Mouse (Mus musculus): Measurements from ENCODE around the gene Vip. TPM values are rescaled to one million over a fixed set of nuclear protein-coding genes. Genes with fewer than 3 reads are reported as not detected.

The Vip gene
- polyA plus RNA-seq (2014; fragmentation: Nextera tagmentation; extraction: Ambion mirVana) = 0.45 and 0.65 TPM in 2 replicates

DNA sequence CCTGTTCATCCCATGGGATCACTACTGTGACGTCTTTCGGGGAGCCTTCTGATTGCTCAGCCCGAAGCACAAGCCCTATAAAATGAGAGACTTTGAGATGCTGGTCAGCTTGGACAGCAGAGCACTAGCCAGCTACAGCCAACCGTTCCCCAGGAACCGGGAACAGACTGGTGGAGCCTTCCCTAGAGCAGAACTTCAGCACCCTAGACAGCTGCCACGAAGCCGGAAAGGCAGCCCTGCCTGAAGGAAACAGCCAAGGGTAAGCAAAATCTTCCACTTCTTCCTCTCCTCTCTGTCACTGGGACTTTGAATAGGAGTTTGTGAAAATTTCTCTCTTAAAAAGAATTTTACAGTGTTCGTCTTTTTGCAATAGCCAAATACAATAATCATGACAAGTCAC is at the start of gene Vip:
Gene Vip, plus strand, starts transcription at position 107 of the 400 bp plus-strand sequence.
- Histone ChIP-seq H3K27ac (ENCODE audit: low read depth, low read length) (no peak within 1 kb of the TSS), H3K4me1 (ENCODE audit: control insufficient read depth, insufficient read depth, low read length) (no peaks in the 10 kb centered on the region), H3K27me3 (ENCODE audit: control insufficient read depth, insufficient read depth, low read length) (no peaks in the 10 kb centered on the region), H3K36me3 (ENCODE audit: control insufficient read depth, insufficient read depth, low read length) (no peaks in the 10 kb centered on the region), H3K4me3 (ENCODE audit: low read depth, low read length) (no peak within 1 kb of the TSS), H3K4me2 (no peak within 1 kb of the TSS), H3K9ac (ENCODE audit: low read length) (no peak within 1 kb of the TSS), H3K9me3 (ENCODE audit: control insufficient read depth, low read length) (no peaks in the 10 kb centered on the region)
- WGBS = 33% methylated on average over 8 of the region's 8 CpGs
- DNase-seq (ENCODE audit: low spot score, missing footprints) = no peak
- ATAC-seq (ENCODE audit: low FRiP score) = no peak

GRCm38 (mm10) chr10:5591061-5591460 is 48.0 kb upstream of the Vip start:
- no peak for ATAC-seq (ENCODE audit: low FRiP score)
- Histone ChIP-seq H3K4me3 (ENCODE audit: low read depth, low read length) (no peak overlapping the region), H3K9me3 (ENCODE audit: control insufficient read depth, low read length) (no peaks in the 10 kb centered on the region), H3K4me2 (no peak overlapping the region), H3K27me3 (ENCODE audit: control insufficient read depth, insufficient read depth, low read length) (no peaks in the 10 kb centered on the region), H3K27ac (ENCODE audit: low read depth, low read length) (no peak overlapping the region), H3K36me3 (ENCODE audit: control insufficient read depth, insufficient read depth, low read length) (no peaks in the 10 kb centered on the region), H3K4me1 (ENCODE audit: control insufficient read depth, insufficient read depth, low read length) (no peaks in the 10 kb centered on the region), H3K9ac (ENCODE audit: low read length) (no peak overlapping the region)
- DNase-seq (ENCODE audit: low spot score, missing footprints) = no peak
- 82% methylated on average over 2 of the region's 2 CpGs for WGBS

GRCm38 (mm10) chr10:5591996-5592395 is 47.0 kb upstream of the Vip start:
- ATAC-seq (ENCODE audit: low FRiP score) = no peak
- no peaks in the 10 kb centered on the region for H3K4me1 ChIP-seq (ENCODE audit: control insufficient read depth, insufficient read depth, low read length)
- H3K9me3 ChIP-seq (ENCODE audit: control insufficient read depth, low read length) = no peaks in the 10 kb centered on the region
- no peaks in the 10 kb centered on the region for H3K27me3 ChIP-seq (ENCODE audit: control insufficient read depth, insufficient read depth, low read length)
- H3K9ac ChIP-seq (ENCODE audit: low read length) = no peak overlapping the region
- no peaks in the 10 kb centered on the region for H3K36me3 ChIP-seq (ENCODE audit: control insufficient read depth, insufficient read depth, low read length)
- H3K4me3 ChIP-seq (ENCODE audit: low read depth, low read length) = no peak overlapping the region
- no peak overlapping the region for H3K27ac ChIP-seq (ENCODE audit: low read depth, low read length)
- DNase-seq (ENCODE audit: low spot score, missing footprints) = no peak
- H3K4me2 ChIP-seq = no peak overlapping the region
- 86% methylated on average over 4 of the region's 4 CpGs for WGBS

DNA sequence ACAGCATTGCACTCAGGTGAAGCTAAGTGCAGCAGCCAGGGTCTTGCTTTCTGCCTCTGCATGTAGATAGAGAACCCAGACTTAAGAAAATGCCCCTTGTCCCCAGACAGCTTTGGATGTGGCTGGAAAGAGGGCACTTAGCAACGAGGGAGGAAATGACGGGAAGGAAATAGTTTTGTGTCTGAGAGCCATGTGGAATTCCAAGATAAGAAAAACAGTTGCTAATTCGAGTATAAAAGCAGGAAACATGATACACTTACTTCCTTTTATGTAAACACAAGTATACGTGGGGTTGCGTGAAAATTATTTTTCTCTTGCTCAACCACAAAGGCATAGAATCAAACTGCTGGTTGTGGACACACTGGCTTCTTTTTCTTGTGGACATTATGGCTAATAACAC is 45.6 kb upstream of the Vip start, which contains the start of gene Myct1:
Gene Myct1, plus strand, starts transcription at position 312 of the 400 bp plus-strand sequence.
- WGBS = 71% methylated on average over 5 of the region's 5 CpGs
- H3K4me2 ChIP-seq = no peak within 1 kb of the TSS
- no peaks in the 10 kb centered on the region for H3K4me1 ChIP-seq (ENCODE audit: control insufficient read depth, insufficient read depth, low read length)
- ATAC-seq (ENCODE audit: low FRiP score) (no peak), DNase-seq (ENCODE audit: low spot score, missing footprints) (no peak)
- no peak within 1 kb of the TSS for H3K27ac ChIP-seq (ENCODE audit: low read depth, low read length)
- H3K9me3 ChIP-seq (ENCODE audit: control insufficient read depth, low read length) = no peaks in the 10 kb centered on the region
- no peak within 1 kb of the TSS for H3K4me3 ChIP-seq (ENCODE audit: low read depth, low read length)
- no peaks in the 10 kb centered on the region for H3K36me3 ChIP-seq (ENCODE audit: control insufficient read depth, insufficient read depth, low read length)
- no peak within 1 kb of the TSS for H3K9ac ChIP-seq (ENCODE audit: low read length)
- H3K27me3 ChIP-seq (ENCODE audit: control insufficient read depth, insufficient read depth, low read length) = no peaks in the 10 kb centered on the region

- Histone ChIP-seq H3K4me3 (ENCODE audit: low read depth, low read length) (no peak overlapping the region), H3K9ac (ENCODE audit: low read length) (no peak overlapping the region), H3K27ac (ENCODE audit: low read depth, low read length) (no peak overlapping the region), H3K4me2 (no peak overlapping the region), H3K36me3 (ENCODE audit: control insufficient read depth, insufficient read depth, low read length) (no peaks in the 10 kb centered on the region), H3K4me1 (ENCODE audit: control insufficient read depth, insufficient read depth, low read length) (no peaks in the 10 kb centered on the region), H3K27me3 (ENCODE audit: control insufficient read depth, insufficient read depth, low read length) (no peaks in the 10 kb centered on the region), H3K9me3 (ENCODE audit: control insufficient read depth, low read length) (no peaks in the 10 kb centered on the region)
- no peak for DNase-seq (ENCODE audit: low spot score, missing footprints)
- 74% methylated on average over 5 of the region's 5 CpGs for WGBS
- ATAC-seq (ENCODE audit: low FRiP score) = no peak
Measured at GRCm38 (mm10) chr10:5594457-5594856, 44.6 kb upstream of the Vip start.

DNA sequence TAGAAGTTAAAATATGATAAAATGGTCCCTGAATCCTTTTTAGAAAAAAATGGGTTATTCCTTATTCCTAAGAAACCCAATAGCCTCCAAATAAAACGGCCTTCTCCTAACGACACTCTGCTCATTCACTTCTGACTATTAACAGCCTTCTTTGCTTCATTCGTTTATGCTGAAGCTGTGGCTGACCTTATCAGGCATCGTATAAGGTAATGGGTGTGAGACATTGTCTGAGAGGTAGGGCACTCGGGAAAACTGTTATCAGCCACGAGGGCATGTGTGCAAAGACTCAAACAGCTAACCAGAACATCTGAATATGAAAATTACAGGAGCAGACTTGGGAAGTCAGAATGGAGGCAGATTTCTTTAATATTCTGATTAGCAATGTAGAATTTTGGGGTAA is 42.5 kb upstream of the Vip start:
- no peak overlapping the region for H3K4me3 ChIP-seq (ENCODE audit: low read depth, low read length)
- no peaks in the 10 kb centered on the region for H3K36me3 ChIP-seq (ENCODE audit: control insufficient read depth, insufficient read depth, low read length)
- H3K4me1 ChIP-seq (ENCODE audit: control insufficient read depth, insufficient read depth, low read length) = no peaks in the 10 kb centered on the region
- ATAC-seq (ENCODE audit: low FRiP score) = no peak
- H3K4me2 ChIP-seq = no peak overlapping the region
- H3K27ac ChIP-seq (ENCODE audit: low read depth, low read length) = no peak overlapping the region
- H3K27me3 ChIP-seq (ENCODE audit: control insufficient read depth, insufficient read depth, low read length) = no peaks in the 10 kb centered on the region
- 89% methylated on average over 6 of the region's 6 CpGs for WGBS
- DNase-seq (ENCODE audit: low spot score, missing footprints) = no peak
- no peaks in the 10 kb centered on the region for H3K9me3 ChIP-seq (ENCODE audit: control insufficient read depth, low read length)
- no peak overlapping the region for H3K9ac ChIP-seq (ENCODE audit: low read length)

DNA sequence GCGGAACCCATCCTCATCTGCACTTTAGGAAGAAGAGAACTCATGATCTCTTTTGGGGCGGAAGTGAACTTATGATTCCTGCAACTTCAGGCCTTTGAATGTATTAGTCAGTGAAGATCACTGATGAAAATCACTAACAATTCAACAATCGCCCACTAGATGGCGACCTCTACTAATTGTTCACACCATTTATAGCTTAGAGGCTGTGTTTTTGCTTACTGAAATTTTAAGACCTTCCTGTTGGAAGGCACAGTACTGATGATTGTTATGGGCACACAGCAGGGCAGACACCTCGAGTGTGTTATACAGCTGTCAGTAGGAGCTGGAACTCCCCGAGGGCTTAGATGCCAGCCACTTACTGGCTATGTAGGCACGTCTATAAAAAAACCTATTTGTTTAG is 38.9 kb upstream of the Vip start:
- Histone ChIP-seq H3K9ac (ENCODE audit: low read length) (no peak overlapping the region), H3K27ac (ENCODE audit: low read depth, low read length) (no peak overlapping the region), H3K4me2 (no peak overlapping the region), H3K36me3 (ENCODE audit: control insufficient read depth, insufficient read depth, low read length) (no peaks in the 10 kb centered on the region), H3K9me3 (ENCODE audit: control insufficient read depth, low read length) (no peaks in the 10 kb centered on the region), H3K4me3 (ENCODE audit: low read depth, low read length) (no peak overlapping the region), H3K4me1 (ENCODE audit: control insufficient read depth, insufficient read depth, low read length) (no peaks in the 10 kb centered on the region), H3K27me3 (ENCODE audit: control insufficient read depth, insufficient read depth, low read length) (no peaks in the 10 kb centered on the region)
- WGBS = 25% methylated on average over 7 of the region's 7 CpGs
- DNase-seq (ENCODE audit: low spot score, missing footprints) = peak; percentile 98
- peak; percentile 77 for ATAC-seq (ENCODE audit: low FRiP score)

DNA sequence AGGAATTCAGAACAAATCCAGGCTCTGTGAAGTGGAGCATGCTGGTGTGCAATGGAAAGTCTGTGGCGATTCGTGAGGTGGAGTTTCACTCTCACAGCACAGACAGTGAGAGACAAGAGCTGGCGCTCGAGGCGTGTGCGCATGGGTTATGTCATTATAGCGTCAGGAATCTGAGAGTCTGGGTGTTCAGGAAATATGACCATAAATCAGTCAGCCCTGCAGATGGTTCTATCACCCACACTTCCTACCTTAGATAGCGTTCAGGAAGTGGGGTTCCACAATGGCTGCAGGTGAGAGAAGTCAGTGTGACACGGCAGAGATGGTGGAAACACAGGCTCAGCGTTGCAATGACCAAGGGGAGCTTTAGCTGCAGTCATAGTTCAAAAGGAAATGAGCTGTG is 35.5 kb upstream of the Vip start:
- DNase-seq (ENCODE audit: low spot score, missing footprints) = no peak
- Histone ChIP-seq H3K27ac (ENCODE audit: low read depth, low read length) (no peak overlapping the region), H3K36me3 (ENCODE audit: control insufficient read depth, insufficient read depth, low read length) (no peaks in the 10 kb centered on the region), H3K4me2 (no peak overlapping the region), H3K27me3 (ENCODE audit: control insufficient read depth, insufficient read depth, low read length) (no peaks in the 10 kb centered on the region), H3K9ac (ENCODE audit: low read length) (no peak overlapping the region), H3K4me3 (ENCODE audit: low read depth, low read length) (no peak overlapping the region), H3K9me3 (ENCODE audit: control insufficient read depth, low read length) (no peaks in the 10 kb centered on the region), H3K4me1 (ENCODE audit: control insufficient read depth, insufficient read depth, low read length) (no peaks in the 10 kb centered on the region)
- 92% methylated on average over 10 of the region's 10 CpGs for WGBS
- ATAC-seq (ENCODE audit: low FRiP score) = no peak

- DNase-seq (ENCODE audit: low spot score, missing footprints) (no peak), ATAC-seq (ENCODE audit: low FRiP score) (no peak)
- no peaks in the 10 kb centered on the region for H3K36me3 ChIP-seq (ENCODE audit: control insufficient read depth, insufficient read depth, low read length)
- H3K27me3 ChIP-seq (ENCODE audit: control insufficient read depth, insufficient read depth, low read length) = no peaks in the 10 kb centered on the region
- no peaks in the 10 kb centered on the region for H3K4me1 ChIP-seq (ENCODE audit: control insufficient read depth, insufficient read depth, low read length)
- no peak overlapping the region for H3K4me2 ChIP-seq
- H3K4me3 ChIP-seq (ENCODE audit: low read depth, low read length) = no peak overlapping the region
- 91% methylated on average over 13 of the region's 13 CpGs for WGBS
- H3K27ac ChIP-seq (ENCODE audit: low read depth, low read length) = no peak overlapping the region
- H3K9ac ChIP-seq (ENCODE audit: low read length) = no peak overlapping the region
- H3K9me3 ChIP-seq (ENCODE audit: control insufficient read depth, low read length) = no peaks in the 10 kb centered on the region
Measured at GRCm38 (mm10) chr10:5604371-5604770, 34.6 kb upstream of the Vip start.

GRCm38 (mm10) chr10:5608874-5609273 is 30.1 kb upstream of the Vip start:
- H3K36me3 ChIP-seq (ENCODE audit: control insufficient read depth, insufficient read depth, low read length) = no peaks in the 10 kb centered on the region
- no peaks in the 10 kb centered on the region for H3K9me3 ChIP-seq (ENCODE audit: control insufficient read depth, low read length)
- H3K4me3 ChIP-seq (ENCODE audit: low read depth, low read length) = no peak overlapping the region
- no peak overlapping the region for H3K4me2 ChIP-seq
- ATAC-seq (ENCODE audit: low FRiP score) (no peak), DNase-seq (ENCODE audit: low spot score, missing footprints) (no peak)
- no peaks in the 10 kb centered on the region for H3K4me1 ChIP-seq (ENCODE audit: control insufficient read depth, insufficient read depth, low read length)
- H3K9ac ChIP-seq (ENCODE audit: low read length) = no peak overlapping the region
- no peak overlapping the region for H3K27ac ChIP-seq (ENCODE audit: low read depth, low read length)
- no peaks in the 10 kb centered on the region for H3K27me3 ChIP-seq (ENCODE audit: control insufficient read depth, insufficient read depth, low read length)
- 91% methylated on average over 3 of the region's 3 CpGs for WGBS

All from midbrain, embryonic 11.5 days (tissue).